Mouse (Mus musculus): ENCODE measurements around the gene Cdca3.

Gene Cdca3

DNA sequence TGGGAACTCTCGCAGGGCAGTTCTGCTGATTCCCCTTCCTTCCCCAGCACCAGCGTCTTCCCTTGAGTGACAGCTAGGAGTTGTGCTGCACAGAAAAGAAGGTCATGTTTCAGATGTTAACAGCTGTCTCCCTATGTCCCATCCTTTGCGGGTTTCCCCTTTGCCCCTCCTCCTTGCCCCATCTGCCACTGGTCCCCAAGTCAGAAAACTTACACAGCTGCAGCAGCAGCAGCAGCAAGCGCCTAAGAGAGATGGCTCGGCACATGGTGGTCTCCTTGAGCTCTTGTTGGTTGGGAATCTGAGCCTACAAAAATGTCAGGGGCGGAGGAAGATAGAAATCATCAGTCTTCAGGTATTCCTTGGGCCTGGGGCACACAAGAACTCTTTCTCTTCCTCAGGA is 50.0 kb downstream of the Cdca3 start:
- no peak for DNase-seq

DNA sequence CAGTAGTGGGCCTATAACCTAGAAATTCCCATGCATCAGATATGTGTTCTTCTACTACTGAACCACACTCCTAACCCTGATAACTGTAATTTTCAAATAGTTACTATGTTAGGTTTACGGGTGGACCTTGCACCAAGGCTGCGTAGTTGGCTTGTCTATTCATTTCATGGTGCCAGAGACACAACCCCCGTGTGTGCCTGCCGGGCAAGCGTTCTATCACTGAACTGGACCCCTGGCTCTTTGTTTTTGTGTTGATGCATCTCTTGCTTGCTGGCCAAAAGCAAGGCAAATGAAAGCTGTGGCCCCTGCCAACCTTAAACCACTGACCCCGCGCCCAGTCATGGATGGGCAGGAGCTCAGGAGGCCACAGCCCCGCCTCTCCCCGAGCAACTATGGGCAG is 52.5 kb downstream of the Cdca3 start:
- DNase-seq = no peak

Data from B cell, adult 2 months (primary cell).